Mouse (Mus musculus): ENCODE data around the gene Sgcg.

Gene Sgcg

DNA sequence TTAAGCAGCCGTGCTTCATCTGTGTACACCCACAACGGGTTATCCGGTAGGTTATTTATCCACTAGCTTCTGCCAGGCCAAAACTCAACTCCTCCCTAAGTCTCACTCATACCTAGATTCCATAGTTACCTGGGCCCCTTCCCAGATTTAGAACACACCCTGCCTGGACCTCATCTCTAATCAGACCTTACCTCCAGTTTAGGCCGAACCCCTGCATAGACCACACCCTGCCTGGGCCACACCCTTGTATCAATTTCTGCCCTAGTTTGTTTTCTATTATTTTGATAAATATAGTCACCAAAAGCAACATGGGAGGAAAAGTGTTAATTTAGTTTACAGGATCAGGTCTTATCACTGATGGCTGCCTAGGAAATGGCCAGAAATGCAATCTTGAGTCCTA, 28.1 kb downstream of the Sgcg start:
- no peak for DNase-seq

DNA sequence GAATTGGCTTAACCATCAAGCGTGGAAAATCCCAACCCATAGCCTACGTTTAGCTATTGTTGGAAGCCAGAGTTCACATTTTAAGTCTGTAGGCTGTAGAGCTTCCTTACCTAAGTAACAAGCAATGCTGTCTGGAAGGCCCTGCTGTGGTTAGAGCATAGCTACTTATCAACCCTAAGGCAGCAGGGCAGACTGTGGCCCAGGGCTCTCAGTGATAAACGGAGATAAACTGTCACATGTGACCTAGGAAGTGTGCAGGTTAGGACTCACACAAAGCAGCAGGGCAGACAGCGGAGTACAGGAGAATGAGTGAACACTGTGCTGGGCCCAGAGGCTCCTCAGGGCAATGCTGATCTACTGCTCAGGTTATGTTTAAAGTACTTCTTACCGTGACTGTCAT, 28.5 kb downstream of the Sgcg start:
- DNase-seq, result no peak

DNA sequence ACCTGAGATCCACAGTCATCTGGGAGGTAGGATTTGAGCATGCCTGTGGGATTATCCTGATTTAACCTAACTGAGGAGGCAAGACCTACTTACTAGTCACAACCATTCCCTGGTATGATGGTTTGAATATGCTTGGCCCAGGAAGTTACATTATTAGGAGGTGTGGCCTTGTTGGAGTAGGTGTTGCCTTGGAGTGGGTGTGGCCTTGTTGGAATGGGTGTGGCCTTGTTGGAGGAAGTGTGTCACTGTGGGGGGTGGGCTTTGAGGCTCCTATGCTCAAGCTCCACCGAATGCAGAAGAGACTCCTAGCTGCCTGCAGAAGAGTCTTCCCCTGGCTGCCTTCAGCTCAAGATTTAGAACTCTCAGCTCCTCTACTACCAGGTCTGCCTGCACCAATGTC, 32.1 kb downstream of the Sgcg start:
- DNase-seq, result no peak

DNA sequence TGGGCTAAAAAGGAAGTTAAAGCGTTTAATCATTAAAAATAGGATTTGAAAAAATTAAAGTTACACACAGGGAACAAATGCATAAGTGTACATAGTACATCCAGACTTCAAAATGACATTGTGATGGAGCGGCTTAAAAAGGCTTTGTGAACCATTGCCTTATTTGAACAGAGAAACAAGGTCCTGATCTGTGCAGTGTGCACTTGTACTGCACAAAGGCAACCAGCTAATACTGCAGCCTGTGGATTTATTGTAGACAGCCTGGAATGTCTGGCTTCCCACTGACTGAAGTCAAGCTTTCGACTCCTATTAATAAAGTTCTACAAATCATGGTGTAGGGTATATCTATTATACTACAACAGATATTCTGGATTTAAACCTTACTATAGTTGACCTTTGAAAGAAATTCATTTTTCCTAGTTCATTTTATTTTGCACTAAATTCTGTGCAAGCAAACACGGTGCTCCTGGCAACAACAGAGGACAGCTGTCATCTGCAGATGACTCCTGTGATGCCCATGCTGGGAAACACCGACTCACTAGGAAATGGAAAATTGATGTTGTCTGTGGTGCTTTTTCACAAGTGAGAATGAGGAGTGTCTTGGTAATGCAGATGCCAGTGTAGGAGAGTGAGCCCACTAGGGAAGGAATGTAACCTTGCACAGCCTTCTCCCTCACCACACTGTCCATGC, 33.8 kb downstream of the Sgcg start:
- no peak for DNase-seq

DNA sequence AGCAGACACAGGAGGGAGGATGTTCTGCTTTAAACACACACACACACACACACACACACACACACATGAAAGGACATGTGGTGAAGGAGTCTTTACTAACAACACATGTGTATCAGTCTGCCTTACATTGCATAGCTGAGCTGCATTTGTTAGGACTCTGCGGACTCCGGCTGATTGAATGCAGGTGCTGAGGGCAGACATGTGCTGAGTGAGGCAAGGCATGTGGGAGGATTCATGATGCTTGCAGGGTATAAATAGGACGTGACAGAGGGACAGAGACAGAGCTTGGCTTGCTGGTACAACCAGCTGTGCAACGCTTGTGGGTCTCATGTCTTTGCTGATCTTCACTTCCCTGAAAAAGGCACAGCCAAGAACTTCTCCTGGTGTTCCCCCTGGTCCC, 34.5 kb downstream of the Sgcg start:
- DNase-seq, result no peak

DNA sequence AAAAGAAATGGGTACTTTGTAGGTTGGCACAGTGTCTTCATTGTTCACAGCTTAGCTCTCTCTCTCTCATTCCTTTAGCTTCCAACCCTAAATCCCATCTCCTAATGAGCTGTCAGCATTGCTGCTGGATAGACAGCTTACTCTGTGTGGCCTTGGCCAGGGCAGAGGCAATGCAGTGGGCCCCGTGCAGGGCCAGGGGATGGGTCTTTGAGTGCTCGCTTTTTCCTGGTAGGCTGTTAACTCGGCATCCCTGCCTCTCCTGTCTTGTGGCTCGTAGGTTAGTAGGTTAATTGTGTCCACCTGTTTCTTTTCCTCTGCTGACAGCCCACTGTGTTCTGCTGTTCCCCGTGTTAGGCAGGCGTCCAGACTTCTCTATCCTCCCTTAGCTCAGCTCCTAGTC, 35.8 kb downstream of the Sgcg start:
- DNase-seq, result no peak

DNA sequence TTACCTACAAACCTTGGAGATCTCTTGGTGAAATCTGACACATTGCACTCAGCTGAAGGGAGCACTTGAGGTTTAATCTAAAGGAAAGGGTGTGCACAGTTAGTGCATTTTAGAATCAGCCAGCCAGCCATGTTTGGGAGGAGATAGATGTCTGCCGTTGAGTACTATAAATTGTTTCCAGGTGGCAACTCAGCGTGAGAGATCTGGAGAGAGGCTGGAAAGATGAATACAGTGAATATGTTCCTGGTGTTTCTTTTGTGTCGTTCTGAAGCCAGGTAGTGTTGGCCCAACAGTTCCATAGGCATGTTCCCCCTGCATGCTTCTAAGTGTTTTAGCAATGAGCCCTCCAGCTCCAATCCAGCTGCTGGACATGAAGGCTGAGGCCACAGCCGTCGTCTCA, 37.1 kb downstream of the Sgcg start:
- no peak for DNase-seq

DNA sequence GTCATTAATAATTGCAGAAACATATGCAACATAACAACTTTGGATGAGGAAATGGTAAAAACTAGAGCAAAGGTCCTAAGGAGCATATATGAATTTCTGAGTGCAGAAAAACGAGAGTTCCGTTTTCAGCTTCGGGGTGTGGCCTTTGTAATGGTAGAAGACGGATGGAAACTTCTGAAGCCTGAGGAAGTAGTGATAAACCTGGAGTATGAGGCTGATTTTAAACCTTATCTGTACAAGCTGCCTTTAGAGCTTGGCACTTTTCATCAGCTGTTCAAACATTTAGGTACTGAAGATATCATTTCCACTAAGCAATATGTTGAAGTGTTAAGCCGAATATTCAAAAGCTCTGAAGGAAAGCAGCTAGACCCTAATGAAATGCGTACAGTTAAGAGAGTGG, 46.5 kb downstream of the Sgcg start:
- no peak for DNase-seq

DNA sequence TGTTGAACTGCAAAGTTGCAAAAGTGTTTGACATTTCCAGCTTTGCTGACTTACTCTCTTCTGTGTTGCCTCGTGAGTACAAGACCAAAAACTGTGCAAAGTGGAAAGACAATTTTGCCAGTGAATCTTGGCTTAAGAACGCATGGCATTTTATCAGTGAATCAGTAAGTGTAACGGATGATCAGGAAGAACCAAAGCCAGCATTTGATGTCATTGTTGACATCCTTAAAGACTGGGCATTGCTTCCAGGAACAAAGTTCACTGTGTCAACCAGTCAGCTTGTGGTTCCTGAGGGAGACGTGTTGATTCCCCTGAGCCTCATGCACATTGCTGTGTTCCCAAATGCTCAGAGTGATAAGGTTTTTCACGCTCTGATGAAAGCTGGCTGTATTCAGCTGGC, 48.2 kb downstream of the Sgcg start:
- DNase-seq, result no peak

DNA sequence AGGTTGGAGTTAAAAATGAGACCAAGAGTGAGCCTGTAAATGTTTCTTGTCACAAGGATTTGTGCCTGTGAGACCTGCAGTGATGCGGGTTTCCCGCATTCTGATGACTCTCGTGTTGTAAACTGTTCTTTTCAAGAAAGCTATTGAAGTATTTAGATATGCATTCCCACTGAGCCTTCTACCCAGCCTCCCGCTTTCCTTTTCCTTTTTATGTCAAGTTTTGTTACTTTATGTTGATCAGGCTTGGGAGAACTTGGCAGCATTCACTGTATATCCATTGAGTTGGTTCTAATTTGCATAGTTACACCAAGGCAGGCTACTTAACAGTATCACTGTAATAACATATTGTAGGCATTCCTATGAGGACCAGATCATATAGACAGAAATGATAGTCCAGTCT, 63.9 kb downstream of the Sgcg start:
- no peak for DNase-seq

DNA sequence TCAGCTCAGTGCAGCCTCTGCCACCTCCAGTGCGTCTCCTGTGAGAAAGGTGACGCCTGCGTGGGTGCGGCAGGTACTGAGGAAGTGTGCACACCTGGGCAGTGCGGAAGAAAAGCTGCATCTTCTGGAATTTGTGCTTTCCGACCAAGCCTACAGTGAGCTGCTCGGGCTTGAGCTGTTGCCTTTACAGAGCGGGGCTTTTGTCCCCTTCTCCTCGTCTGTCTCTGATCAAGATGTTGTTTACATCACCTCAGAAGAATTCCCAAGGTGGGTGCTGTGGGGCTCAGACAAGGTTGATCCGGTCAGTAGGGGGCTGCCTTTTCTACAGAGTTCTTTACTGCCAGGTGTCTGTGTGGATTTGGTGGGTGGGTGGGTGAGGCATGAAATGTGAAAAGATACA, 66.0 kb downstream of the Sgcg start:
- DNase-seq, result no peak

DNA sequence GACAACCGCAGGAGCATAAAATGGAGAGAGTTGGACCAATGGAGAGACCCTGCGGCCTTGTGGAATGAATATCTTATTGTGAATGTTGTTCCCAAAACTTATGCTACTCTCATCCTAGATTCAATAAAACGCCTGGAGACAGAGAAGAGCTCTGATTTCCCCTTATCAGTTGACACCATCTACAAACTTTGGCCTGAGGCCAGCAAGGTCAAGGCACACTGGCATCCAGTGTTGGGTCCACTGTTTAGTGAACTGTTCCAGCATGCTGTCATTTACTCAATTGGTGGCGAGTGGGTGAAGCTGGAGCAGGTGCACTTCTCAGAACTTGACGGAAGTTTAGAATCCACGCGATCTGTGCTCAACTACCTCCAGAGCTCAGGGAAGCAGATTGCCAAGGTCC, 66.4 kb downstream of the Sgcg start:
- no peak for DNase-seq

DNA sequence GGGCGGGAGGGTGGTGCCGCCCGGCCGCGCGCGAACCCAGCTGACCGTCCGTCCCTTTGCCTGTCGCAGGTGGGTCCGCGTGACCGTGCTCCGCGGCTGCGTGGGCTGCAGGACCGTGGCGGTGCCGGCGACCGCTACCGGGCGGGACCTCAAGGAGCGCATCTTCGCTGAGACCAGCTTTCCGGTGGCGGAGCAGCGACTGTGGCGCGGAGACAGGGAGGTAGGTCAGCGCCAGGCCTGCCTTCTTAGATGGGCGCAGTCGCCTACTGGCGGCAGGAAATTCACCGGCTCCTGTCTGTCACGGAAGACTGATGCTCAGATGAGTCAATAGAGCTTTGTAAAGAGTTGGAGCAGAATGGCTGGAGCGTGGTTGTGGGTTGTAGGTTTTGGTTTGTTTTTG, 85.1 kb downstream of the Sgcg start:
- DNase-seq, result peak; percentile 38

DNA sequence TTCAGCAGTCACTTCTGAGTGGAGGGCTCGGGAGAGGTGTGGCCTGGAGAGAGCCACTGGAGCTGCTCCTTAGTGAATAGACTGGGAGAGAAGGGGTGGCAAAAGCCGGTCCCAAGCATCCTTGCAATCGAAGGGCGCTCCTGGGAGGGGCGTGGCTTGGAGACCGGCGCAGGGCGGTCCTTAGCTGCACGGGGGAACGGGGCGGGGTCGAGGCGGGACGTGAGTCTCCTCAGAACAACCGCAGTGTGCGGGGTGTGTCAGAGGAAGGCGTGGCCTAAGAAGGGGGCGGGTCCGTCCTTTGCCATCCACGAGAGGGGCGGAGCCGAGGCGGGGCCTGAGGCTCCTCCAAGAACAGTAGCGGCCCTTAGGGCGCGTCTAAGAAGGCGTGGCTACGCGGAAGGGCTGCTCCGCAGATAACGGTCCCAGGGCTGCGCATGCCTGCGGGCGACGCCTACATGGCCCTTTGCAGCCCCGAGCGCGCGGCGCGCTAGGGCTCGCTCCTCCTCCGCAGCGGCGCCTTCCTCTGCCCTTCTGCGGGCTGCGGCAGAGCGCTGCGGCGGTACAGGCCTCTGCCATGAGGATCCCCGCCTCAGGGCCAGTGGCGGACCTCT, 85.6 kb downstream of the Sgcg start:
- DNase-seq, result peak; percentile 98

DNA sequence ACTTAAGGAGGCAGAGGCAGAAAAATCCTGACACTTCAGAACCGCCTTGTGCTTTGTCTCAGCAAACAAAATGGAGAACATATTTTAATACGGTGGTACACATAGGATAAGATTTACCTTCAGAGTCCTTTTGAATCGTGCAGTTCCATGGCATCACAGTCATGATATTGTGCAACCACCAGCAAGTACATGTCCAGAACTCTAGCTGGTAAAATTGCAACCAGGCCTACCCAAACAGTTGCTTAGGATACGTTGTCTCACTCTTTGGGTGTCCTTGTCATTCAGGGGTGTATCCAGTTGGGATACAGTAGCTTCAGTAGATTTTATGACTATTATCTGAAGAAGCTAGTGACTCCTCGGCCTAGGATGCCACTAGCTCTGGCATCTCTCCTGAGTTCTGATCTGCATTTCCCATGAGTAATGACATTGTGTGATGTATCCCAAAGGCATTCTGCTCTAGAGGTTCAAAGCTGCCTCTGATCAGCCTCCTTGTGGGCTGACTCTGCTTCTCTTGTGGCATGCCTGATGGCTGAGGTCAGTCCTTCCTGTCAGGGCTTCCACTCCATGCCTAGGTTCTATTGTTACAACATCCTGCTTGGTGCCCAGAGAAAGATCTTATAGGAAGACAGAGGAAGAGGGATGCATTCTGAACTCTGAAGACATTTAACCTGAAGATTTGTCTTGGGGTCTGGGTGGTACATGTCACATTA, 86.9 kb downstream of the Sgcg start:
- no peak for DNase-seq

Measured in kidney, adult 9 months (tissue).